Mouse (Mus musculus) stomach, embryonic 16.5 days (tissue): ENCODE data around the gene Adrb1. TPM values are rescaled to one million over a fixed set of nuclear protein-coding genes. Genes with fewer than 3 reads are reported as not detected.

Source experiments
- ATAC-seq: fragments of 200-750 bp; cut with Nextera tagmentation; 2 replicates; pipeline ENCODE4 v1.8.0; 2017; ENCODE audit warnings: moderate number of reproducible peaks, moderate TSS enrichment; ENCODE audit not compliant: insufficient read depth, low FRiP score
- H3K27ac ChIP-seq: fragments of 300-500 bp; sonication (generic); 2 replicates; pipeline ENCODE4 v1.5.1; 2014; ENCODE audit warnings: low read length
- H3K27me3 ChIP-seq: fragments of 300-500 bp; sonication (generic); 2 replicates; pipeline ENCODE4 v1.6.1; 2014; ENCODE audit warnings: low read length, control low read depth, mixed read lengths; ENCODE audit not compliant: control insufficient read depth, insufficient read depth
- H3K36me3 ChIP-seq: fragments of 300-500 bp; sonication (generic); 2 replicates; pipeline ENCODE4 v1.6.1; 2014; ENCODE audit warnings: low read length; ENCODE audit not compliant: control insufficient read depth, insufficient read depth
- H3K4me1 ChIP-seq: fragments of 300-500 bp; sonication (generic); 2 replicates; pipeline ENCODE4 v1.6.1; 2014; ENCODE audit warnings: low read length, control low read depth, mixed read lengths; ENCODE audit not compliant: control insufficient read depth, insufficient read depth
- H3K4me2 ChIP-seq: fragments of 300-500 bp; sonication (generic); 2 replicates; pipeline ENCODE4 v1.6.1; 2014; ENCODE audit warnings: low read depth, low read length, mixed read lengths
- H3K4me3 ChIP-seq: fragments of 300-500 bp; sonication (generic); replicated peaks from 2 replicates; pipeline ENCODE4 v1.5.1; 2014; ENCODE audit warnings: mild to moderate bottlenecking, low read length
- H3K9ac ChIP-seq: fragments of 300-500 bp; sonication (generic); 2 replicates; pipeline ENCODE4 v1.6.1; 2014; ENCODE audit warnings: low read length
- H3K9me3 ChIP-seq: fragments of 300-500 bp; sonication (generic); replicated peaks from 2 replicates; pipeline ENCODE4 v1.6.1; 2016; ENCODE audit warnings: low read length, control low read depth; ENCODE audit not compliant: control insufficient read depth
- WGBS: fragments of 180-500 bp; shearing (Covaris S2); extraction: QIAGEN DNeasy Blood & Tissue Kit; methylation state at CpG from one replicate; pipeline ENCODE4 v1.1.7; 2014; 5-methylcytosine and 5-hydroxymethylcytosine counted together
- polyA plus RNA-seq: library from polyadenylated mRNA; unstranded; fragments of >200 nt; fragmentation: Nextera tagmentation; extraction: Ambion mirVana; gene quantifications from 2 replicates; pipeline ENCODE4 v1.2.1, GENCODE M21; 2015

The Adrb1 gene
- polyA plus RNA-seq, 1 experiment from 2014 or later, result 0.34 TPM

DNA sequence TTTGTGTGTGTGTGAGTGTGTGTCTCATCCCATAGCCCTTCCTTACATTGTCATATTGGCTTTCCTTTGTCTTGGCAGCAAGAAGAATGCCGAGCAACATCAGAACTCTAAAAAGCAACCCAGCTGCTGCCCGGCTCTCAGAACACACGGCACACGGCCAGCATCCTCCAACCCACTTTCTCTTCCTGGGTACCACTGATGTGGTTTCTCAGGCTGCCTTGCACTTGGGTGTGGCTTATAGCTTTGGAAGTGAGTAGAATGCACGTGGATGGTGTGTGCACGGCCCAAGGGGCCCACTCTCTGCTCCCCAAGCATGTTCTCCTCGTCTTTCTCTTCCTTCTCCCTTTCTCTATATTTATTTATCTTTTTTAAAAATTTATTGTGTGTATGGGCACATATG, 36.5 kb upstream of the Adrb1 start:
- Histone ChIP-seq H3K4me1 (peaks cover 3% of the 10 kb centered on the region; the same call in 1 of the 2 replicates), H3K9ac (no peak overlapping the region), H3K27me3 (no peaks in the 10 kb centered on the region), H3K9me3 (no peaks in the 10 kb centered on the region), H3K4me2 (no peak overlapping the region), H3K36me3 (no peaks in the 10 kb centered on the region), H3K27ac (no peak overlapping the region), H3K4me3 (no peak overlapping the region)
- no peak for ATAC-seq
- WGBS, result 58% methylated on average over 7 of the region's 7 CpGs

DNA sequence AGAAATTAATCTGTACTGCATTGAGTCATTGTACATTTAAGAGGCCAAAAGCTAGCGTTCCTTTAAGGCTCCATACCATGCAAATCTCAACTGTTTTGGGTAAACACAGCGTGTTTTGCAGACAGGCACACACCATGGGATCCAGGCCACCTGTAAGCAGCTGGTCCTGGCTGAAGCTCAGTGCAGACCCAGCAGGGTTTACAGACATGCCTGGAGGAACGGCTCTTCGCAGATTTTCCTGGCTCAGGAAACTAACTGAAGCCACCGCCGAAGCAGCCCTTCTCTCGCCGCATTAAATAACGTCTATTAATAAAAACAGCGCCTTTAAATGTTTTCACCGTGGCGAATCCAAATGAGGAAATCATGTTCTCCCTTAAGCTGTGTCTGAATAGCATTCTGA, 35.8 kb upstream of the Adrb1 start:
- Histone ChIP-seq H3K4me1 (0 out of 2 replicates have a peak, but pooled peaks cover 2% of the 10 kb centered on the region), H3K9me3 (no peaks in the 10 kb centered on the region), H3K9ac (no peak overlapping the region), H3K27me3 (no peaks in the 10 kb centered on the region), H3K4me2 (no peak overlapping the region), H3K36me3 (no peaks in the 10 kb centered on the region), H3K27ac (no peak overlapping the region), H3K4me3 (no peak overlapping the region)
- no peak for ATAC-seq
- 48% methylated on average over 12 of the region's 12 CpGs for WGBS

DNA sequence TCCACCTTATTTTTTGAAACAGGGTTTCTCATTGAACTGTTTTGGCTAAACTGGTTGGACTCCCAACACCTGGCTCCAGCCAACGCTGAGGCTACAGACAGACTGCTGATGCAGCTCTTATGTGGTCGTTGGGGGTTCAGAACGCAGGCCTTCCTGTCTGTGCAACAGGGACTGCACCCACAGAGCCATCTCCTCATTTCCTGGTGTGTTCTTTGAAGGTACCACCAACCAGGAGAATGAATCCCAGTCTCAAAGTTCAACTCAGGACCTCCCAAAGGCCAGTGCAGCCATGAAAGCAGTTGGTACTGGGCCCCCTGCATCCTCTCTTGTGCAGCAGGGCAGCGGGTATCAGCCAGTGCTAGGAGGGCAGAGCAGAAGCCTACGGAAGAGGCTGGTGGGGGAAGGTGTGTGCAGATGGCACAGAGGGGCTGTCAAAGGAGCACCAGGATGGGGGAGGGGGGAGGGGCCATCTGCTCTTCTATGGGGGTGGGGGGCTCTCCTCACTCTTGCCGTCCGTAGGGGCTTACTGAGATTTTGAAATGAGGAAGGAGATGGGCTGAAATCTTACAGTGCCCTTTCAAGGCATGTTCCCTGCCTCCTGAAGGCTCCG, 34.9 kb upstream of the Adrb1 start:
- H3K4me3 ChIP-seq, result no peak overlapping the region
- WGBS, result 78% methylated on average over 8 of the region's 8 CpGs
- no peaks in the 10 kb centered on the region for H3K9me3 ChIP-seq
- no peaks in the 10 kb centered on the region for H3K36me3 ChIP-seq
- no peak overlapping the region for H3K9ac ChIP-seq
- no peak overlapping the region for H3K27ac ChIP-seq
- H3K27me3 ChIP-seq, result no peaks in the 10 kb centered on the region
- ATAC-seq, result no peak
- no peak overlapping the region for H3K4me2 ChIP-seq
- 0 out of 2 replicates have a peak, but pooled peaks cover 2% of the 10 kb centered on the region for H3K4me1 ChIP-seq

DNA sequence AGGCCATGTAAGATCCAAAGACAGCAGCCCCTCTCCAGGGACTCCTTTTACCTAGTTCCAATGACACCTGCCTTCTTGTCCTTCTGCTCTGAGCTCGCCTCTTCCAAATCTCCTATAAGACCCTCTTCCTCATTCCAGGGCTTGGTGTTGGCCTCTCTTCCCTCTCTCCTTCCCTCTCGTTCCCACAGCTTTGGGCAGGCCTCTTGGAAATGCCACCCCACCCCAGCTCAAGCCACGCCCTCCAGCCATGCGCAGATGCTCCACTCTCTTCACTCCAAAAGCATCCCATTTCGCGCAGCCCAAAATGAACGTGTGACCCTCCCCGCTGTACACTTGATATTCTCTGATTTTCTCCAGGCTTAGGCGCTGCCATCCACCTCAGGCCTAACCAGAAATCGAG, 34.3 kb upstream of the Adrb1 start:
- Histone ChIP-seq H3K9ac (no peak overlapping the region), H3K27ac (no peak overlapping the region), H3K9me3 (no peaks in the 10 kb centered on the region), H3K4me1 (0 out of 2 replicates have a peak, but pooled peaks cover 2% of the 10 kb centered on the region), H3K4me2 (no peak overlapping the region), H3K4me3 (no peak overlapping the region), H3K27me3 (no peaks in the 10 kb centered on the region), H3K36me3 (no peaks in the 10 kb centered on the region)
- no peak for ATAC-seq
- 84% methylated on average over 10 of the region's 10 CpGs for whole genome bisulfite sequencing

DNA sequence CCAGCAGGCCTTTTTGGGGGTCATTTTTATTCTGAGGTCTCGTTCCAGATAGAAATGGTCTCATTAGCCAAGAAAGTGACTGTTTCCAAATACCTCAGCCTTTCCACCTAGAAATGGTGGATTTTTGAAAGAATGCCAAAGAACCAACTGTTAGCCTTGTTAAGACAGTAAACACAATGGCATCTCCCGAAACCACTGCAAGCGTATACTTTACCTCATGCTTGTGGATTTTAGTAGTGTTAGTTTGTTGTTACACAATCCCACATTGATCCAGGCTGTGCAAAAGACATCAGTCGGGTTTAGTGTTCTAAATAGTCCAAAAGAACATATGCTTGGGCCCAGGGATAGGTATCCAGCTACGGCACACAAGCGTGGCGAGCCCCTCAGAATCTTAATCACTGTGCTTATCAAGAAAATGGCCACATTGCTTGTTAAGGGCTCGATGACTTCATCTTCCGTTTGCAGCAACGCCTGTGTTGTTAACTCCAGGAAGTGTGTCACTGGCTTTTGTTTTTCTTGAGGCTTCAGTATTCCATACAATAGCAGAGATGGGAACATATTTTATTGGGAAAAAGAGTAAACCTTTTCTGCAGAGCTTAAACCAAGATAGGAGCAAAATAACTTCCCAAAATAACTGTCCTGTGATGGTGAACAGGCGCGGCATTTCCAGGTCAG, 33.2 kb upstream of the Adrb1 start:
- Histone ChIP-seq H3K27me3 (no peaks in the 10 kb centered on the region), H3K27ac (no peak overlapping the region), H3K36me3 (no peaks in the 10 kb centered on the region), H3K9me3 (no peaks in the 10 kb centered on the region), H3K4me3 (no peak overlapping the region), H3K9ac (no peak overlapping the region), H3K4me2 (no peak overlapping the region), H3K4me1 (0 out of 2 replicates have a peak, but pooled peaks cover 2% of the 10 kb centered on the region)
- 69% methylated on average over 12 of the region's 12 CpGs for WGBS
- ATAC-seq, result no peak

DNA sequence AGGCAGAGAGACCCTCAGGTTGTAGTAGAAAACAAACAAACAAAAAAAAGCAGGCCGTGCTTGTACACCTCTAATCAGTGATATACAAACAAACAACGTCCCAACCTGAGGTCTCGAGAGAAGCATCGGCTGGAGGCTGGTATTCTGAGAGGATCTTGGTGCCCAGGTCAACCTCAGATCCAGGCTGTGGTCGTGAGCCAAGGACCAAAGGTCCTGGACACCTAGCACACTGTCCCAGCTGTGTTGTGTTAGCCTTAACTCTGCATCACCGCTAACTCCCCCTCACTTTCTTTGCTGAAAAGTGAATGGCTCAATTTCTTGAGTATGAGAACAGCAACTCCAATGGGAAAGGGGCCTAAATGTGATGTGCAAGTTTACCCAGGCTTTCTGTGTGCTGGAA, 32.5 kb upstream of the Adrb1 start:
- Histone ChIP-seq H3K4me2 (no peak overlapping the region), H3K36me3 (no peaks in the 10 kb centered on the region), H3K9me3 (no peaks in the 10 kb centered on the region), H3K9ac (no peak overlapping the region), H3K27ac (no peak overlapping the region), H3K4me3 (no peak overlapping the region), H3K4me1 (0 out of 2 replicates have a peak, but pooled peaks cover 2% of the 10 kb centered on the region), H3K27me3 (no peaks in the 10 kb centered on the region)
- 73% methylated on average over 6 of the region's 6 CpGs for WGBS
- no peak for ATAC-seq

DNA sequence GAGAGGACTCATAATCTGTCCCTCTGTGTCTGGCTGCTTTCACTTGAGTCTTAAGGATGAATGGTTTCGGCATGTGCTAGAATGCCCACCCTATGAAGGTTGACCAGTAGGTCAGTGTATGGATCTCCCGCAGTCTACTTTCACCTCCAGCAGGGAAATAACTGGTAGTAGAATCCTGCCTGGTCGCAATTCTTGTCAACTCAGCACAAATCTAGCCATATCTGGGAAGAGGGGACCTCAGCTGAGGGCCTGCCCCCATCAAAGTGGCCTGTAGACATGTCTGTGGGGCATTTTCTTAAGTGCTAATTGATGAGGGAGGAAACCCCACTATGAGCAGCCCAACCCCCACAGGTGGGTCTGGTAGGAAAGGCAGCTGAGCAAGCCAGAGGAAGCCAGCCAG, 30.9 kb upstream of the Adrb1 start:
- Histone ChIP-seq H3K9me3 (no peaks in the 10 kb centered on the region), H3K4me3 (no peak overlapping the region), H3K27me3 (no peaks in the 10 kb centered on the region), H3K9ac (no peak overlapping the region), H3K27ac (no peak overlapping the region), H3K4me2 (no peak overlapping the region), H3K36me3 (no peaks in the 10 kb centered on the region), H3K4me1 (no peaks in the 10 kb centered on the region)
- ATAC-seq, result no peak
- WGBS, result 92% methylated on average over 3 of the region's 3 CpGs

DNA sequence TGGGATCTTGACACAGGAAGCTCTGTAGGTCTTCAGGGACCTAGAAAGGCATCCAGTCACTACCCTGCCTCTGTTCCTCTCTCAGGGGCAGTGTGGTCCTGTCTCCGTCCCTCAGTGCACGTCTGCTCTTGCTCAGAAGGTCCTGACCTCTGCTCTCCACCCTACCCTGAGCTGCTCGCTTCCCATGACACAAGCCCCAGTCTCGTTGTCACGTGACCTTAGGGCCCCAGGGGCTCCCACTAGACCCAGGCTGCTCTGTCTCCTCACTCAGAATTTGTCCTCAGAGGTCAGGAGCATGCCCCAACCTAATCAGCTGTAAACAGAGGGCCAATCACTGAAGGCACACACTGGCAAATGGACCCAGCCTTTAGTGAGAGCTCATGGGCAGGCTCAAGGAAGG, 29.5 kb upstream of the Adrb1 start:
- Histone ChIP-seq H3K4me3 (no peak overlapping the region), H3K9me3 (no peaks in the 10 kb centered on the region), H3K9ac (no peak overlapping the region), H3K4me2 (no peak overlapping the region), H3K4me1 (no peaks in the 10 kb centered on the region), H3K27ac (no peak overlapping the region), H3K36me3 (no peaks in the 10 kb centered on the region), H3K27me3 (no peaks in the 10 kb centered on the region)
- no peak for ATAC-seq
- WGBS, result 39% methylated on average over 5 of the region's 5 CpGs

DNA sequence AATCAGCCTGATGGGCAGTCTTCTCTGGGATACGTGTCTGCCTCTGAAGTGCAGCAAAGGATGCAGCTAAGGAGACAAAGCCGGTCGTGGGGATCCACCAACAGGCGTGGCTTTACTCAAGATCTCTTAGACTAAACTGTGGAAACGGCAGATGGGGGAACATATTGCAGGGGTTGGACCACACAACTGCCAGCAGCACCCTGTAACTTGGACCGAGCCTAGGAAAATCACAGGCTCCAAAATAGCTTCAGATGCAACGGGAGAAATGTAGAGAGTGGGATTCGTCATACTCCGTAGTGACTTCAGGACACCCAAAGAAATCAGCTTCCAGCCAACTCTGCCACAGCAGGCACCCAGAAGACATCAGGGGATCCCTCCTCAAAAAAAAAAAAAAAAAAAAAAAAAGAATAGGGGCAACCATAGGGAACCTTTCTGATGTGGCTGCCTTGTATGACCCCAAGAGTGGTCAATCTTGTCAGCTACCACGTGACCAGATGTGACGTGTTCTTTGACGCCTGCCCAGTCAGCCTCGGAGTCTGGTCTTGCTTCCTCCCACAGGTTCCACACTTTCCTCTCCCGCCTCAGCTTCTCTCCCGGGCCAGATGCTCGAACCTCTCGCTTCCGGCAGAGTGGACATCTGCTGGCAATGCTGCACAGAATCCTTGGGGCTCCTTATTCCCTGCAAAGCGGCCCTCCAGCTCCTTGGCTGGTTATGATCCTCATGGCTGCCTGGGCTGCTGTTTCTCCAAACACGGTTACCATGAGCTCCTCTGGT, 24.4 kb upstream of the Adrb1 start:
- no peak overlapping the region for H3K9ac ChIP-seq
- 87% methylated on average over 20 of the region's 20 CpGs for WGBS
- H3K4me2 ChIP-seq, result no peak overlapping the region
- no peak overlapping the region for H3K27ac ChIP-seq
- H3K36me3 ChIP-seq, result no peaks in the 10 kb centered on the region
- H3K27me3 ChIP-seq, result no peaks in the 10 kb centered on the region
- no peaks in the 10 kb centered on the region for H3K9me3 ChIP-seq
- no peak for ATAC-seq
- no peak overlapping the region for H3K4me3 ChIP-seq
- H3K4me1 ChIP-seq, result no peaks in the 10 kb centered on the region
